Mouse (Mus musculus) olfactory bulb, adult 2 months (tissue): ENCODE data around the gene Satl1. TPM values are rescaled to one million over a fixed set of nuclear protein-coding genes. Genes with fewer than 3 reads are reported as not detected.
"Not testable (repeated sequence)": the region's sequence is repeated elsewhere in the genome, so short reads cannot be mapped to it uniquely, and the experiment has no call there.

Source experiments
- H3K27ac ChIP-seq: fragments of 200-500 bp; 2 replicates; pipeline ENCODE4 v1.5.1; 2012; ENCODE audit warnings: low read depth, low read length; ENCODE audit not compliant: insufficient read depth
- H3K4me1 ChIP-seq: fragments of 200-500 bp; 2 replicates; pipeline ENCODE4 v1.6.1; 2012; ENCODE audit warnings: low read length; ENCODE audit not compliant: control insufficient read depth, insufficient read depth
- H3K4me3 ChIP-seq: fragments of 200-500 bp; 2 replicates; pipeline ENCODE4 v1.5.1; 2012; ENCODE audit warnings: mild to moderate bottlenecking, low read depth, low read length, moderate library complexity; ENCODE audit not compliant: insufficient read depth
- CTCF ChIP-seq: fragments of 200-500 bp; IDR thresholded peaks from 2 replicates; pipeline ENCODE4 v1.5.1; 2012; ENCODE audit warnings: low read depth, mild to moderate bottlenecking, low read length, moderate library complexity; ENCODE audit not compliant: insufficient read depth
- POLR2A ChIP-seq: fragments of 200-500 bp; IDR thresholded peaks from 2 replicates; pipeline ENCODE4 v1.6.1; 2012; ENCODE audit warnings: mild to moderate bottlenecking, low read depth, low read length, moderate library complexity; ENCODE audit not compliant: insufficient read depth
- WGBS: fragments of 180-500 bp; shearing (Covaris S2); methylation state at CpG from one replicate; pipeline ENCODE4 v1.1.7; 2018; 5-methylcytosine and 5-hydroxymethylcytosine counted together
- polyA plus RNA-seq: library from polyadenylated mRNA; stranded (reverse); fragments of >200 nt; gene quantifications from 2 replicates; pipeline ENCODE4 v1.2.4, GENCODE M21; 2012; ENCODE audit warnings: low replicate concordance; ENCODE audit not compliant: missing spikeins, insufficient read depth, insufficient read length

Satl1 gene
- not detected in 2 replicates for polyA plus RNA-seq

- no peak within 1 kb of the TSS for H3K4me3 ChIP-seq
- no peak within 1 kb of the TSS for H3K27ac ChIP-seq
- no peaks in the 10 kb centered on the region for H3K4me1 ChIP-seq
- TF ChIP-seq POLR2A = no peak
- no peak for TF ChIP-seq CTCF
- 95% methylated on average over 3 of the region's 3 CpGs for WGBS
Observed at GRCm38 (mm10) chrX:112406679-112407078, at the start of gene Satl1. Satl1 (minus strand) TSS chrX:112406779.

- TF ChIP-seq POLR2A = no peak
- TF ChIP-seq CTCF = no peak
- no peak overlapping the region for H3K4me3 ChIP-seq
- no peak overlapping the region for H3K27ac ChIP-seq
- WGBS = 89% methylated on average over 2 of the region's 2 CpGs
- H3K4me1 ChIP-seq = no peaks in the 10 kb centered on the region
Observed at GRCm38 (mm10) chrX:112438064-112438463, 31.5 kb upstream of the Satl1 start.

- H3K4me3 ChIP-seq = no peak overlapping the region
- H3K27ac ChIP-seq = no peak overlapping the region
- WGBS = 88% methylated on average over 1 of the region's 1 CpGs
- TF ChIP-seq POLR2A (no peak), CTCF (no peak)
- H3K4me1 ChIP-seq = no peaks in the 10 kb centered on the region
Observed at GRCm38 (mm10) chrX:112437580-112437979, 31.0 kb upstream of the Satl1 start.

GRCm38 (mm10) chrX:112422998-112423397 lies 16.4 kb upstream of the Satl1 start:
- H3K4me3 ChIP-seq, H3K4me1 ChIP-seq, H3K27ac ChIP-seq: not testable (repeated sequence)
- 45% methylated on average over 2 of the region's 2 CpGs for WGBS

- no peak overlapping the region for H3K27ac ChIP-seq
- no peak for TF ChIP-seq CTCF
- no peak for TF ChIP-seq POLR2A
- H3K4me3 ChIP-seq = no peak overlapping the region
- H3K4me1 ChIP-seq = no peaks in the 10 kb centered on the region
- WGBS = 81% methylated on average over 2 of the region's 2 CpGs
Observed at GRCm38 (mm10) chrX:112412309-112412708, 5.7 kb upstream of the Satl1 start.

- not testable (repeated sequence) for H3K27ac ChIP-seq, H3K4me1 ChIP-seq, H3K4me3 ChIP-seq
- WGBS = 86% methylated on average over 5 of the region's 5 CpGs
Observed at GRCm38 (mm10) chrX:112370577-112371410, 35.8 kb downstream of the Satl1 start.

GRCm38 (mm10) chrX:112368426-112368825 lies 38.2 kb downstream of the Satl1 start:
- Histone ChIP-seq H3K4me3 (no peak overlapping the region), H3K4me1 (no peaks in the 10 kb centered on the region), H3K27ac (no peak overlapping the region)
- 32% methylated on average over 4 of the region's 4 CpGs for WGBS
- TF ChIP-seq CTCF (no peak), POLR2A (no peak)

- TF ChIP-seq CTCF (no peak), POLR2A (no peak)
- no peak overlapping the region for H3K4me3 ChIP-seq
- H3K27ac ChIP-seq = no peak overlapping the region
- no peaks in the 10 kb centered on the region for H3K4me1 ChIP-seq
- 16% methylated on average over 3 of the region's 3 CpGs for WGBS
Observed at GRCm38 (mm10) chrX:112348395-112348791, 58.2 kb downstream of the Satl1 start.

- Histone ChIP-seq H3K27ac (no peak overlapping the region), H3K4me1 (no peaks in the 10 kb centered on the region), H3K4me3 (no peak overlapping the region)
- WGBS = 44% methylated on average over 4 of the region's 4 CpGs
- no peak for TF ChIP-seq POLR2A
- no peak for TF ChIP-seq CTCF
Observed at GRCm38 (mm10) chrX:112347467-112348394, 58.8 kb downstream of the Satl1 start.
